Mouse (Mus musculus): ENCODE results near the gene Gstp3. TPM values are rescaled to one million over a fixed set of nuclear protein-coding genes. Genes with fewer than 3 reads are reported as not detected.

Gene Gstp3
- polyA plus RNA-seq, 1 experiment = 18.0 TPM

GRCm38 (mm10) chr19:4087090-4087489 is 27.7 kb upstream of the Gstp3 start:
- Histone ChIP-seq H3K27ac (ENCODE audit: control insufficient read depth, insufficient read depth, low read depth, low read length, poor library complexity) (no peak overlapping the region), H3K4me1 (ENCODE audit: control insufficient read depth, insufficient read depth, low read length) (no peaks in the 10 kb centered on the region), H3K4me3 (replicated peaks; ENCODE audit: control insufficient read depth, low read depth, low read length) (no peak overlapping the region)
- TF ChIP-seq CTCF (IDR thresholded peaks at IDR 0.05; ENCODE audit: control insufficient read depth, insufficient read depth, low read length) (no peak), POLR2A (IDR thresholded peaks at IDR 0.05; ENCODE audit: borderline replicate concordance, control insufficient read depth, low read depth, low read length) (no peak)
- 79% methylated on average over 5 of the region's 5 CpGs for WGBS

- Histone ChIP-seq H3K4me3 (replicated peaks; ENCODE audit: control insufficient read depth, low read depth, low read length) (no peak overlapping the region), H3K27ac (ENCODE audit: control insufficient read depth, insufficient read depth, low read depth, low read length, poor library complexity) (no peak overlapping the region), H3K4me1 (ENCODE audit: control insufficient read depth, insufficient read depth, low read length) (no peaks in the 10 kb centered on the region)
- WGBS = 84% methylated on average over 15 of the region's 15 CpGs
- TF ChIP-seq POLR2A (IDR thresholded peaks at IDR 0.05; ENCODE audit: borderline replicate concordance, control insufficient read depth, low read depth, low read length) (no peak), CTCF (IDR thresholded peaks at IDR 0.05; ENCODE audit: control insufficient read depth, insufficient read depth, low read length) (no peak)
These were observed 26.8 kb upstream of the Gstp3 start for GRCm38 (mm10) chr19:4086156-4086555.

- WGBS = 91% methylated on average over 1 of the region's 1 CpGs
- no peak overlapping the region for H3K27ac ChIP-seq (ENCODE audit: control insufficient read depth, insufficient read depth, low read depth, low read length, poor library complexity)
- H3K4me3 ChIP-seq (replicated peaks; ENCODE audit: control insufficient read depth, low read depth, low read length) = no peak overlapping the region
- no peaks in the 10 kb centered on the region; the same call in 1 of the 2 replicates for H3K4me1 ChIP-seq (ENCODE audit: control insufficient read depth, insufficient read depth, low read length)
- TF ChIP-seq CTCF (IDR thresholded peaks at IDR 0.05; ENCODE audit: control insufficient read depth, insufficient read depth, low read length) (peak; percentile 20; the same call in 1 of the 2 replicates), POLR2A (IDR thresholded peaks at IDR 0.05; ENCODE audit: borderline replicate concordance, control insufficient read depth, low read depth, low read length) (no peak)
These were observed 25.6 kb upstream of the Gstp3 start for GRCm38 (mm10) chr19:4084984-4085383.

- TF ChIP-seq CTCF (IDR thresholded peaks at IDR 0.05; ENCODE audit: control insufficient read depth, insufficient read depth, low read length) = no peak
- TF ChIP-seq POLR2A (IDR thresholded peaks at IDR 0.05; ENCODE audit: borderline replicate concordance, control insufficient read depth, low read depth, low read length) = no peak
- no peaks in the 10 kb centered on the region; the same call in 1 of the 2 replicates for H3K4me1 ChIP-seq (ENCODE audit: control insufficient read depth, insufficient read depth, low read length)
- no peak overlapping the region for H3K4me3 ChIP-seq (replicated peaks; ENCODE audit: control insufficient read depth, low read depth, low read length)
- no peak overlapping the region for H3K27ac ChIP-seq (ENCODE audit: control insufficient read depth, insufficient read depth, low read depth, low read length, poor library complexity)
- 61% methylated on average over 8 of the region's 8 CpGs for WGBS
These were observed 24.5 kb upstream of the Gstp3 start for GRCm38 (mm10) chr19:4083826-4084225.

- no peaks in the 10 kb centered on the region; the same call in 1 of the 2 replicates for H3K4me1 ChIP-seq (ENCODE audit: control insufficient read depth, insufficient read depth, low read length)
These were observed 23.9 kb upstream of the Gstp3 start for GRCm38 (mm10) chr19:4083316-4083715.

GRCm38 (mm10) chr19:4082219-4082965 is 23.0 kb upstream of the Gstp3 start:
- Histone ChIP-seq H3K4me3 (replicated peaks; ENCODE audit: control insufficient read depth, low read depth, low read length) (no peak overlapping the region), H3K27ac (ENCODE audit: control insufficient read depth, insufficient read depth, low read depth, low read length, poor library complexity) (no peak overlapping the region), H3K4me1 (ENCODE audit: control insufficient read depth, insufficient read depth, low read length) (no peaks in the 10 kb centered on the region; the same call in 1 of the 2 replicates)
- 83% methylated on average over 11 of the region's 11 CpGs for WGBS
- TF ChIP-seq CTCF (IDR thresholded peaks at IDR 0.05; ENCODE audit: control insufficient read depth, insufficient read depth, low read length) = no peak

More at GRCm38 (mm10) chr19:4083316-4083715, 23.9 kb upstream of the Gstp3 start:
- Histone ChIP-seq H3K27ac (ENCODE audit: control insufficient read depth, insufficient read depth, low read depth, low read length, poor library complexity) (no peak overlapping the region), H3K4me3 (replicated peaks; ENCODE audit: control insufficient read depth, low read depth, low read length) (no peak overlapping the region)
- TF ChIP-seq CTCF (IDR thresholded peaks at IDR 0.05; ENCODE audit: control insufficient read depth, insufficient read depth, low read length) = no peak
- TF ChIP-seq POLR2A (IDR thresholded peaks at IDR 0.05; ENCODE audit: borderline replicate concordance, control insufficient read depth, low read depth, low read length) = no peak
- 88% methylated on average over 7 of the region's 7 CpGs for WGBS

- Histone ChIP-seq H3K4me3 (replicated peaks; ENCODE audit: control insufficient read depth, low read depth, low read length) (no peak within 1 kb of the TSS), H3K4me1 (ENCODE audit: control insufficient read depth, insufficient read depth, low read length) (no peaks in the 10 kb centered on the region; the same call in 1 of the 2 replicates), H3K27ac (ENCODE audit: control insufficient read depth, insufficient read depth, low read depth, low read length, poor library complexity) (no peak within 1 kb of the TSS; the same call in 1 of the 2 replicates)
- TF ChIP-seq CTCF (IDR thresholded peaks at IDR 0.05; ENCODE audit: control insufficient read depth, insufficient read depth, low read length) (no peak), POLR2A (IDR thresholded peaks at IDR 0.05; ENCODE audit: borderline replicate concordance, control insufficient read depth, low read depth, low read length) (no peak)
- 66% methylated on average over 3 of the region's 3 CpGs for WGBS
These were observed 22.0 kb upstream of the Gstp3 start, which contains the start of gene Cabp2 for GRCm38 (mm10) chr19:4081394-4081793. Gene Cabp2 (plus strand): TSS chr19:4081578.

- H3K4me1 ChIP-seq (ENCODE audit: control insufficient read depth, insufficient read depth, low read length) = no peaks in the 10 kb centered on the region; the same call in 1 of the 2 replicates
- no peak overlapping the region; the same call in 1 of the 2 replicates for H3K27ac ChIP-seq (ENCODE audit: control insufficient read depth, insufficient read depth, low read depth, low read length, poor library complexity)
- 41% methylated on average over 8 of the region's 8 CpGs for WGBS
- peak; percentile 44 for TF ChIP-seq CTCF (IDR thresholded peaks at IDR 0.05; ENCODE audit: control insufficient read depth, insufficient read depth, low read length)
- no peak for TF ChIP-seq POLR2A (IDR thresholded peaks at IDR 0.05; ENCODE audit: borderline replicate concordance, control insufficient read depth, low read depth, low read length)
- H3K4me3 ChIP-seq (replicated peaks; ENCODE audit: control insufficient read depth, low read depth, low read length) = no peak overlapping the region
These were observed 21.2 kb upstream of the Gstp3 start for GRCm38 (mm10) chr19:4080511-4081009.
